Mouse (Mus musculus): Measurements from ENCODE around the gene Ankrd65.
A peak's percentile ranks its signal among the peaks of the same experiment; 100 is the strongest.

DNA sequence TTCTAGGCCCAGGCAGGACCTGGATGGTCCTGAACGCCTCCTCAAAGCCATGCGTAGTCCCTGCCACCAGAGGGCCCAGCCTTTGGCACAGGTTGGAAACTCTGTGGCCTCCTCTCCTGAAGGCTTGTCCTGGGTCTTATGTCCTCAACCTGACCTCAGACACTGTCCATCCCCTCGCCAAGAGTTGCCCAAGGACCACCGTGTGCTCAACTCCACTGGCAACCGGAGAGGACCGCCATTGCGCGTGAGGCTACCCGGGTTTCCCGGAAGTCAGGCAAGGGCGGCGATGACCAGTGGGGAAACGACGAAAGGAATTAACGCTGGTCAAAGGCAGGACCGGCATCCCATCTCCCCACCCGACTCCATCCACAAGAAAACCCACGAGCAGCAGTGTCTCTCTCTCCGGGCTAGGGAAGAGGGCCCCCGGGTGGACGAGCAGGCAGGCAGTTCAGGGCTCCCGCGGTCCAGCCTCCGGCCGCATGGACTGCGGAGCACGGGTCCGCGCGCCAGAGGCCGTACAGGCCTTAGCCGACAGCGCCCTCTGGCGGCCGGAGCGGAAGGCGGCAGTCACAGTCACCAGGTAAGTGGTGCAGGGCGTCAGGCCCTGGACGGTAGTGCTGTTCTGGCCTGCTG is 20.2 kb upstream of the Ankrd65 start:
- no peak for TF ChIP-seq ETS1 (conservative IDR thresholded peaks at IDR 0.05; ENCODE audit: low read depth, low read length)
- TF ChIP-seq JUND (conservative IDR thresholded peaks at IDR 0.05; ENCODE audit: low read depth, low read length): no peak
- peak; percentile 31 to 93; a peak in 3 of 4 replicates for TF ChIP-seq CTCF (conservative IDR thresholded peaks at IDR 0.05 in 1 of 2, IDR thresholded peaks at IDR 0.05 in 1 of 2; ENCODE audit: low read depth in 2 of 2, low read length in 2 of 2)
